Mouse (Mus musculus): ENCODE measurements at regions not wholly inside any gene's neighbourhood (a gene's known extent, or its start where the extent isn't known, plus 50 kb on each side); places are given as distances from the start of the nearest gene placed in this dataset.

DNA sequence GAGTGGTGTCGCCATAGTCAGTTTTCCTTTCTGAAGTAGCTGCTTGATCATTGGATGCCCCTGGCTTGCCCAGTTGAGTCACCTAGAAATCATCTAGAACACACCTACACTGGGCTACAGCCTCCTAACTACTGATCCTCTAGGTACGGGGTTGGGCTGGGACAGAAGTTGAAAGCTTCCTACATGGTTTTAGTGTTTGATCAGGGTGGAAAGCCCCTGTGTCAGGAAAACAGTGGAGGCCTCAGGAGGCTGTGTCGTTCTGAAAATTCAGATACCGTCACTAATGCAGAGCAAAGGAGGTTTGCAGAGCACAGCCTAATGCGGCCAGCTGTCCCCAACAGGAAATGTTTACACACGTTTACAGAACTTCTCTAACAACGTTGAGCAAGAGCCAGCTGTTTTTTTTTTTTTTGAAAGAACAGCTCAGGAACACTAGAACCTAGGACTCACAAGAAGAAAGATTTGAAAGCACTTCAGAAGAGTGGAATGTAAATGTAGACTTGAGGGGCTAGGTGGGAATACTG lies 61.0 kb upstream of the Rell1 start:
- TF ChIP-seq CTCF (conservative IDR thresholded peaks at IDR 0.05; ENCODE audit: low read length): no peak
- TF ChIP-seq NANOG (IDR thresholded peaks at IDR 0.05; ENCODE audit: borderline replicate concordance, low read length): no peak
- TF ChIP-seq POU5F1 (IDR thresholded peaks at IDR 0.05; ENCODE audit: borderline replicate concordance, low read length): no peak
